Mouse (Mus musculus) bone marrow macrophage, adult 2 months (primary cell): ENCODE data around the gene Zfp87. TPM values are rescaled to one million over a fixed set of nuclear protein-coding genes. Genes with fewer than 3 reads are reported as not detected.
A peak's percentile ranks its signal among the peaks of the same experiment; 100 is the strongest.

Experiments
- H3K27ac ChIP-seq: 2 replicates; pipeline ENCODE4 v1.5.1; 2012; ENCODE audit warnings: low read depth, low read length; ENCODE audit not compliant: insufficient read depth
- H3K4me1 ChIP-seq: 2 replicates; pipeline ENCODE4 v1.6.1; 2012; ENCODE audit warnings: low read length; ENCODE audit not compliant: control insufficient read depth, insufficient read depth
- H3K4me3 ChIP-seq: 2 replicates; pipeline ENCODE4 v1.5.1; 2012; ENCODE audit warnings: mild to moderate bottlenecking, low read length, moderate library complexity; ENCODE audit not compliant: insufficient read depth
- CTCF ChIP-seq: IDR thresholded peaks from 2 replicates; pipeline ENCODE4 v1.5.1; 2012; ENCODE audit warnings: low read depth, mild to moderate bottlenecking, low read length, moderate library complexity
- POLR2A ChIP-seq: IDR thresholded peaks from 2 replicates; pipeline ENCODE4 v1.6.1; 2012; ENCODE audit warnings: mild to moderate bottlenecking, low read depth, low read length, borderline replicate concordance
- polyA plus RNA-seq: library from polyadenylated mRNA; stranded (reverse); fragments of >200 nt; gene quantifications from 2 replicates; pipeline ENCODE4 v1.2.4, GENCODE M21; 2012; ENCODE audit not compliant: missing spikeins, insufficient read depth, insufficient read length

The Zfp87 gene
- polyA plus RNA-seq, 1 experiment: 22.7 TPM

DNA sequence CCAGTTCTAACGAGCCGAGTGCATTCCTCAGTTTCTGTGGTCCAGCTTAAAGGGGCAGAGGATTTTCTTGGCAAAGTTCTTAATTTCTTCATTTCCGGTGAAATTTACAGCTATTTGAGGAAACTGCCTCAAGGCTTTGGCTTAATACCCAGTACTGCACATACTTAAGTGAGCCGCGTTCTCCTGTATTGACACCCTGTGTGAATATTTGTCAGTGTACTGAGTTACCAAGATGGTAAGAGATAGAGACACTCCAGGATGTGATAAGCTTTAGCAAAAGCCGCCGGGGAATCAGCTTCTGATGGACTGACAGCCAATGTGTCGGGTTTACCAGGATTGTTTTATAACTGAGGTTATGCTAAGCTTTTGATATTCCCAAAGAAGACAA, 41.6 kb downstream of the Zfp87 start:
- Histone ChIP-seq H3K4me1 (peaks cover 8% of the 10 kb centered on the region), H3K4me3 (peak overlapping the region; percentile 64), H3K27ac (peak overlapping the region; percentile 58)
- TF ChIP-seq CTCF: no peak
- TF ChIP-seq POLR2A: no peak

DNA sequence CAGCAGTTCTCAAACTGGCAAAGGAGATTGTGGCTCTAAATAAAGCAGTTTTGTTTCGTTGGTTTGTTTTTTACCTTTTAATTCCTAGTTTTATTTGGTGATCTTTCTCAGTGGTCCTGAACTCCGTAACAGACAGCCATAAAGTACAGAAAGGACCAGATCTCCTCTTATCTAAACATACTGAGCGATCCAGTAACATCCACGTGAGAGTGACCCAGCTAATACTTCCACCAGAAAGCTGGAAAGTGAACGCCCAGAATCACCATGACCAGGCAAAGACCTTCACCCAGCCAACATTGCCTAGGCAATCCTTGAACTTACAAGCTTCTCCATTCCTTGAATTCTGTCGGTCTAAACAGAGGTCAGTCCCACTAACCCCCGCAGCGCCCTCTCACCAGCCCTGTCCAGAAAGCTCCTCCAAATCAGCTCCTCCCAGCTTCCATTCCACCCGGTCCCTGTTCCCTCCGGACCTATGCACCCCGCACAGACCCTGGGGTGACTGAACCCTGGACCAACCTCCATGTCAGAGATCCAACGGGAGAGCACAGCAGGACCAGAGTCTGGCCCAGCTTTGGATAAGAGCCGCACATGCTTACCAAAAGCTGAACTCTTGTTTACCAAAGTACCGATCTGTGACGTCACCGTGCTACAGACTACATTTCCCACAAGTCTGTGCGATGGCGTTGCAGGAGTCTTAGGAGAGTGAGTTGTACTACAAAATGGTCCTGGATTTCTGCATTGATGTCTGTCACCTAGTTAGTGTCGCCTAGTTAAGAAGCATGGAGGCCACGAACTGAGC, 42.2 kb downstream of the Zfp87 start, which contains the start of gene Zfp874b:
Gene Zfp874b (minus strand): TSS at position 634 of the 799 bp plus-strand sequence.
- TF ChIP-seq POLR2A (no peak), CTCF (no peak)
- Histone ChIP-seq H3K4me1 (peaks cover 8% of the 10 kb centered on the region), H3K4me3 (peak within 1 kb of the TSS; percentile 64), H3K27ac (peak within 1 kb of the TSS; percentile 60)

DNA sequence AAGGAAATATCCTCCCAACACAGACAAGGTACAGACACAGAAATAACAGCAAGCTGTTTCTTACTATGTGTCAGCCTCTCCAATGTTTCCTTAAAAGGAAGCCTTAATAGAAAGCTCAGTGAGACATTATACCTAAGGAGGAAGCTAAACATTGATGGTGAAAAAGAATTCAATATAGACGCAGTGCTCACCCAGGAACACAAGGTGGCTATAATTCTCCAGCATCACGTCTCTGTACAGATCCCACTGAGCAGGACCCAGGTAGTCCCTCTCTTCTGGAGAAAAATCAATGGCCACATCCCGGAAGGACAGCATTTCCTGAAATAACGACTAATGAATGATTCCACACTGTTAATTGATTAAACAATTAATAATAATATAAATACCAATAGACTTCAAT, 44.4 kb downstream of the Zfp87 start:
- TF ChIP-seq POLR2A: no peak
- TF ChIP-seq CTCF: no peak
- Histone ChIP-seq H3K27ac (no peak overlapping the region), H3K4me3 (no peak overlapping the region), H3K4me1 (peaks cover 8% of the 10 kb centered on the region)

DNA sequence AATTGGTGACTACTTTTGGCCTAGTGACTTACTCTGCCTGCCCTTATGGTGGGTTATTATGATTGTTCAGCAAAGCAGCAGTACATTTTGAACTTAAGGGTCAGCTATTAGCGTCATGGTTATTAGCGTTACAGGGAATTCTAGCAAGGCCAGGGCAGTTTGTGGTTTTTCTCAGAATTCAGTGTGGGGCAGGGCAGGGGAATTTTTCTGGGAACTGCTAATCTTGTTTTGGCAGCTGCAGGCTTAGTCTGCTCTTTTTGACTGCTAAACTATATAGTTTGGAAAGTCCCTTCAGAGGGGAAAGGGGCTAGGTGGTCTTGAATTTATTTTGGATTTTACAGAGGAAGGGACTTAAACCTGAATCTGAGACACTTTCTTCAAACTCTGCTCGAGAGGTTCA, 56.7 kb downstream of the Zfp87 start:
- Histone ChIP-seq H3K27ac (no peak overlapping the region), H3K4me1 (peaks cover 1% of the 10 kb centered on the region), H3K4me3 (no peak overlapping the region)
- no peak for TF ChIP-seq POLR2A
- TF ChIP-seq CTCF: no peak

Other genes with a start within 250 kb of the Zfp87 start
- 2.5 and 2.7 TPM in 2 replicates for gene Zfp458, start 247.7 kb downstream of the Zfp87 start, polyA plus RNA-seq
- 0.84 TPM in 1 of 2 replicates, not detected in the other for gene Zfp457, start 219.7 kb downstream of the Zfp87 start, polyA plus RNA-seq
- 7.0 and 7.9 TPM in 2 replicates for gene Zfp595, start 193.6 kb downstream of the Zfp87 start, polyA plus RNA-seq
- not detected in 2 replicates for gene Gm28044, start 165.6 kb downstream of the Zfp87 start, polyA plus RNA-seq
- 5.8 and 6.2 TPM in 2 replicates for gene Zfp953, start 165.6 kb downstream of the Zfp87 start, polyA plus RNA-seq
- 1.7 TPM in 1 of 2 replicates, not detected in the other for gene Gm28041, start 150.4 kb downstream of the Zfp87 start, polyA plus RNA-seq
- gene Zfp456, start 150.4 kb downstream of the Zfp87 start, polyA plus RNA-seq: 4.5 and 7.1 TPM in 2 replicates
- 13.5 and 14.4 TPM in 2 replicates for gene Zfp429, start 126.4 kb downstream of the Zfp87 start, polyA plus RNA-seq
- gene Zfp459, start 104.8 kb downstream of the Zfp87 start, polyA plus RNA-seq: 0.16 TPM in 1 of 2 replicates, not detected in the other
- 11.4 and 14.8 TPM in 2 replicates for gene Zfp874a, start 74.6 kb downstream of the Zfp87 start, polyA plus RNA-seq
- 11.2 and 11.4 TPM in 2 replicates for gene Zfp874b, start 41.9 kb downstream of the Zfp87 start, polyA plus RNA-seq
- 6.1 and 8.0 TPM in 2 replicates for gene Zfp58, start 25.6 kb downstream of the Zfp87 start, polyA plus RNA-seq
- not detected in 2 replicates for gene Gm26965, start within 50 bp of the Zfp87 start, polyA plus RNA-seq
- 5.9 and 6.3 TPM in 2 replicates for gene Zfp748, start 27.7 kb upstream of the Zfp87 start, polyA plus RNA-seq
- gene Zfp729b, start 83.5 kb upstream of the Zfp87 start, polyA plus RNA-seq: 9.5 and 10.8 TPM in 2 replicates
- 2.5 and 6.9 TPM in 2 replicates for gene Gm49345, start 111.6 kb upstream of the Zfp87 start, polyA plus RNA-seq
- gene Zfp729a, start 111.6 kb upstream of the Zfp87 start, polyA plus RNA-seq: 9.1 and 14.2 TPM in 2 replicates
- gene Zfp738, start 160.9 kb upstream of the Zfp87 start, polyA plus RNA-seq: 9.4 and 12.7 TPM in 2 replicates
- 7.8 and 10.5 TPM in 2 replicates for gene Zfp65, start 203.0 kb upstream of the Zfp87 start, polyA plus RNA-seq
- 4.3 and 6.0 TPM in 2 replicates for gene Zfp85, start 229.1 kb upstream of the Zfp87 start, polyA plus RNA-seq